Mouse (Mus musculus) embryonic facial prominence, embryonic 10.5 days (tissue): Measurements from ENCODE around the gene Pgr15l. TPM values are rescaled to one million over a fixed set of nuclear protein-coding genes. Genes with fewer than 3 reads are reported as not detected.

Experiments
- DNase-seq: peaks from one replicate; pipeline ENCODE4 v3.0.0-alpha.2; 2017; ENCODE audit warnings: low spot score
- H3K27ac ChIP-seq: fragments of 300-500 bp; sonication (generic); replicated peaks from 2 replicates; pipeline ENCODE4 v1.5.1; 2016; ENCODE audit warnings: mild to moderate bottlenecking
- H3K27me3 ChIP-seq: fragments of 300-500 bp; sonication (generic); replicated peaks from 2 replicates; pipeline ENCODE4 v1.6.1; 2016; ENCODE audit warnings: low read depth, mild to moderate bottlenecking; ENCODE audit not compliant: poor library complexity, severe bottlenecking
- H3K36me3 ChIP-seq: fragments of 300-500 bp; sonication (generic); replicated peaks from 2 replicates; pipeline ENCODE4 v1.6.1; 2016; ENCODE audit warnings: mild to moderate bottlenecking, moderate library complexity
- H3K4me1 ChIP-seq: fragments of 300-500 bp; sonication (generic); 2 replicates; pipeline ENCODE4 v1.6.1; 2016
- H3K4me3 ChIP-seq: fragments of 300-500 bp; sonication (generic); 2 replicates; pipeline ENCODE4 v1.5.1; 2016; ENCODE audit warnings: mild to moderate bottlenecking, moderate library complexity
- H3K9me3 ChIP-seq: fragments of 300-500 bp; sonication (generic); 2 replicates; pipeline ENCODE4 v1.6.1; 2016; ENCODE audit warnings: mild to moderate bottlenecking
- WGBS: fragments of 180-500 bp; shearing (Covaris S2); methylation state at CpG from one replicate; pipeline ENCODE4 v1.1.7; 2016; 5-methylcytosine and 5-hydroxymethylcytosine counted together
- polyA plus RNA-seq: library from polyadenylated mRNA; unstranded; fragments of >200 nt; fragmentation: Nextera tagmentation; extraction: Ambion mirVana; gene quantifications from 2 replicates; pipeline ENCODE4 v1.2.1, GENCODE M21; 2016

Gene Pgr15l
- polyA plus RNA-seq = not detected in 2 replicates

DNA sequence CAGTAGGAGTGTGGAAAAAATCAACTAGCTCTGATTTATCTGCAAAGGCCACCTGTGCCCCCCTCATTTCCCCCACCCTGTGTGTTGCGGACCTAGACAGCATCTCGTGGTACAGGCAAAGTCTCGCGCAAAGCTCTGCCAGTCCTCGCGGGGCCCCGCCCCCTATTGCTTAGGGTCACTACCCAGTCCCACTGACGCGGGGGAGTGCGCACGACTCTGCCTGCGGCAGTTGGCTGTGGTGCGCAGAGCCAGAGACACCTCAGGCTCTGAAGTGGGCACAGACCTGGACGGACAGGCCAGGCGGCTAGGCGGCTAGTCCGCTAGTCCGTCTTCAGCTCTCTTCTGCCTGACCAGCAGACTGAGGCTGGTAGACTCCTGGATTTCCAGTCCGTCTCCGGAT is at the start of gene Pgr15l:
Pgr15l (plus strand) TSS at position 228 of the 400 bp plus-strand sequence.
- WGBS = 23% methylated on average over 20 of the region's 20 CpGs
- Histone ChIP-seq H3K4me1 (no peaks in the 10 kb centered on the region), H3K27me3 (peaks cover 38% of the 10 kb centered on the region), H3K27ac (no peak within 1 kb of the TSS), H3K9me3 (no peaks in the 10 kb centered on the region), H3K36me3 (no peaks in the 10 kb centered on the region), H3K4me3 (peak within 1 kb of the TSS; percentile 38)
- DNase-seq = peak; percentile 45

GRCm38 (mm10) chrX:97027540-97027939 is 44.9 kb upstream of the Pgr15l start:
- no peak overlapping the region for H3K4me3 ChIP-seq
- H3K4me1 ChIP-seq = no peaks in the 10 kb centered on the region
- H3K27me3 ChIP-seq = no peaks in the 10 kb centered on the region
- no peak for DNase-seq
- H3K27ac ChIP-seq = no peak overlapping the region
- no peaks in the 10 kb centered on the region for H3K9me3 ChIP-seq
- no peaks in the 10 kb centered on the region for H3K36me3 ChIP-seq

- Histone ChIP-seq H3K27me3 (peaks cover 39% of the 10 kb centered on the region), H3K4me1 (no peaks in the 10 kb centered on the region), H3K4me3 (no peak overlapping the region), H3K9me3 (no peaks in the 10 kb centered on the region), H3K27ac (no peak overlapping the region), H3K36me3 (no peaks in the 10 kb centered on the region)
- 13% methylated on average over 11 of the region's 11 CpGs for WGBS
- DNase-seq = peak; percentile 46
Observed at GRCm38 (mm10) chrX:97069816-97070215, 2.6 kb upstream of the Pgr15l start.
